Mouse (Mus musculus) kidney, postnatal 25 days (tissue): ENCODE measurements at regions not wholly inside any gene's neighbourhood (a gene's known extent, or its start where the extent isn't known, plus 50 kb on each side); places are given as distances from the start of the nearest gene placed in this dataset.
A peak's percentile ranks its signal among the peaks of the same experiment; 100 is the strongest.

Experiments used
- DNase-seq, 2 experiments: peaks; one replicate each; pipeline ENCODE4 v3.0.0; 2021; ENCODE audit warnings: mixed read lengths in 2 of 2

- DNase-seq, result peak; percentile 2 to 39
Observed at GRCm38 (mm10) chr4:22763026-22763425, 274.9 kb upstream of the Pou3f2 start.
